8 mouse cellular contexts compared by ENCODE assay signal in genomic region chr4:142081631-142082283, GRCm38 (mm10). TPM values are rescaled to one million over a fixed set of nuclear protein-coding genes. Genes with fewer than 3 reads are reported as not detected.
DNase-seq lines count a peak whose midpoint lies in the region; ATAC-seq and TF ChIP-seq lines count a peak whose summit lies in the region.

No protein-coding gene starts in this region.

- H3K27me3 ChIP-seq in intestine, embryonic 15.5 days (replicated peaks) = no peaks in the 10 kb centered on the region
- H3K27me3 ChIP-seq in lung, embryonic 15.5 days = no peaks in the 10 kb centered on the region

- no peak for TF ChIP-seq CTCF in layer of hippocampus, adult 2 months (conservative IDR thresholded peaks at IDR 0.05)

- peak overlapping the region; percentile 96 for H3K4me2 ChIP-seq in intestine, embryonic 15.5 days (replicated peaks)
- H3K4me2 ChIP-seq in lung, embryonic 15.5 days = peak overlapping the region; percentile 8; the same call in 1 of the 2 replicates

- no peak overlapping the region for H3K9ac ChIP-seq in intestine, embryonic 15.5 days
- H3K9ac ChIP-seq in lung, embryonic 15.5 days = 0 out of 2 replicates have a peak overlapping the region, but pooled peaks have one; percentile 12

- 40% methylated on average over 13 of the region's 13 CpGs for WGBS in intestine, embryonic 15.5 days
- WGBS in lung, embryonic 15.5 days = 56% methylated on average over 13 of the region's 13 CpGs

- H3K27ac ChIP-seq in layer of hippocampus, adult 2 months = peak overlapping the region; percentile 84
- H3K27ac ChIP-seq in intestine, embryonic 15.5 days = peak overlapping the region; percentile 51; the same call in 1 of the 2 replicates
- H3K27ac ChIP-seq in lung, embryonic 15.5 days = no peak overlapping the region

- H3K9me3 ChIP-seq in intestine, embryonic 15.5 days = no peaks in the 10 kb centered on the region
- no peaks in the 10 kb centered on the region for H3K9me3 ChIP-seq in lung, embryonic 15.5 days

- H3K36me3 ChIP-seq in intestine, embryonic 15.5 days = no peaks in the 10 kb centered on the region
- no peaks in the 10 kb centered on the region for H3K36me3 ChIP-seq in lung, embryonic 15.5 days

- ATAC-seq in intestine, embryonic 15.5 days = no peak
- no peak for ATAC-seq in lung, embryonic 15.5 days (ENCODE audit: borderline replicate concordance, extremely low read depth, low FRiP score, low TSS enrichment)

- H3K4me3 ChIP-seq in layer of hippocampus, adult 2 months = peak overlapping the region; percentile 3; the same call in 1 of the 2 replicates
- H3K4me3 ChIP-seq in intestine, embryonic 15.5 days (replicated peaks) = no peak overlapping the region
- no peak overlapping the region for H3K4me3 ChIP-seq in lung, embryonic 15.5 days

- H3K4me1 ChIP-seq in intestine, embryonic 15.5 days (replicated peaks) = peaks cover 44% of the 10 kb centered on the region
- peaks cover 58% of the 10 kb centered on the region for H3K4me1 ChIP-seq in lung, embryonic 15.5 days

- no peak for DNase-seq in layer of hippocampus, adult 2 months (ENCODE audit: low spot score in 2 of 2)
- no peak for DNase-seq in layer of hippocampus, postnatal 10 days (ENCODE audit: low spot score in 2 of 2)
- peak; percentile 41 for DNase-seq in gastrocnemius, adult 18-20 months (ENCODE audit: low spot score)
- DNase-seq in urinary bladder, postnatal 14 days (ENCODE audit: low spot score) = no peak
- DNase-seq in layer of hippocampus, adult 18-20 months (ENCODE audit: low spot score in 2 of 2) = no peak
- no peak for DNase-seq in B cell, adult 2 months

RNA-seq across cellular contexts. Expression of gene Tmem51, which starts 2.3 kb away (rescaled TPM):
- 1 to 10 TPM; 3.9 to 4.5 TPM for total RNA-seq in layer of hippocampus, adult 2 months (2021)
- 1 to 10 TPM; 7.7 TPM for total RNA-seq in layer of hippocampus, postnatal 10 days (2021)
- total RNA-seq in gastrocnemius, adult 18-20 months (2021) = under 1 TPM; 0.48 to 0.88 TPM
- polyA plus RNA-seq in intestine, embryonic 15.5 days (2015; fragmentation: Nextera tagmentation; extraction: Ambion mirVana) = 103 and 109 TPM in 2 replicates
- polyA plus RNA-seq in lung, embryonic 15.5 days (2015; fragmentation: Nextera tagmentation; extraction: Ambion mirVana) = 21.8 and 23.1 TPM in 2 replicates
- 1 to 10 TPM; 3.5 to 4.5 TPM for total RNA-seq in layer of hippocampus, adult 18-20 months (2021)
